Mouse (Mus musculus) lung, adult 18-20 months (tissue): ENCODE results near the gene Tmem108.

ENCODE experiments used
- DNase-seq, 2 experiments: peaks; one replicate each; pipeline ENCODE4 v3.0.0; 2022; ENCODE audit warnings: mixed read lengths in 2 of 2

The Tmem108 gene

DNA sequence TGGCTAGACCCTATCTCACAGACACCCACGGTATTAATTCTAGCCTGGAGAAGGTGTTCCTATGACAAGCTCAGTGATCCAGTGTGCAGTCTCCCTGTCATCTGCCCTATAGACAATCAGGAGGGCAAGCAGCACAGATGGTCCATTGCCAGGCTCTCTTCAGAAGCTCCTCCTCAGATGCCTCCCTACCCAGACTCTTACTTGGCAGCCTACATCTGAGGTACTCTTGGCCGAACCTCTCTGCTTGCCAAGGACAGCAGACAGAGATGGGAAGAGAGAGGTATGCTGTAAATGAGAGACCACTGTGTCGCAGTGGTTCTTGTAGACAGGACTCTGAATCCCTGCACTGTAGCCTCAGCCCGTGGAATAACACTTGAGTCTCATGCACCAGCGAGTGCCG is 181.0 kb downstream of the Tmem108 start:
- DNase-seq = no peak

DNA sequence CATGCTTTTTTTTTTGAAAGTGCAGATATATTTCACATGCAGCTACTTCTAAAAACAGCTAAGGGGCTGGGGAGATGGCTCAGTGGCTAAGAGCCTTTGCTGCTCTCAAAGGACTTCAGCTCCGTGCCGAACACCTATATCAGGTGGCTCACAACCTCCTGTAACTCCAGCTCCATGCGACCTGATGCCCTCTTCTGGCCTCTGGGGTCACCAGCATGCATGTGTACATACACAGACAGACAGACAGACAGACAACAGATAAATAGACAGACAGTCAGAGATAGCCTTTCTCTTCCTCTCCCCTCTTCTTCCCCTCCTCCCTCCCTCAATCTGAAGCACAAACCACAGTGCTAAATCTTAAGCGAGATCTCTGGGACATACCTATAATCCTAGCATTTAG is 181.5 kb downstream of the Tmem108 start:
- DNase-seq = no peak

DNA sequence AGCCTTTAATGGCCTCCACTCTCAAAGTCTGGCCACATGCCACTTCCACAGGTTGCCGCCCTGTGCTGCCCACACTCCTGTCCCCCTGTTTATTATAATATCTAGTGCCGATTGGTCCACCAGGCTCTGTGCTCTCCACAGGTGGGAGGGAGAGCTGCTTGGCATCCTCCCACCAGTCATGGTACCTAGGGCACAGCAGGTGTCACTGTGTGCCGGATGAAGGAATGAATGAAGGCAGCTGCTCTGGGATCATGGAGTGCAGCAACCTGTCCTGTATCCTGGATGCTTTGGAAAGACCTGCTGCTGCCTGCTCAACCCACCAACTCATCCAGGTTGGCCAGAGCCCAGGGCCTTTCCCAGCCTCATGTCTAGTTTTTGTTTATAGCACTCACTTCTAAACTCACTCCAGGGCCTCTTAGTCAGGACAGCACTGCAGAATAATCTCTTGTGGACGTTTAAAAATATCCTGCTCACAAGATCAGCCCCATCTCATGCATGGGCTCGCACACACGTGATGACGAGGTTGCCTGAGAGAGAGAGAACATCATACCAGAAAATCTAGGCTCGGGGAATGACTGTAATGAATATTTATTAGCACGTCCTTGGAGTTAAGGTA is 182.1 kb downstream of the Tmem108 start:
- no peak for DNase-seq

GRCm38 (mm10) chr9:103577731-103578130 is 183.9 kb downstream of the Tmem108 start:
- DNase-seq = no peak

DNA sequence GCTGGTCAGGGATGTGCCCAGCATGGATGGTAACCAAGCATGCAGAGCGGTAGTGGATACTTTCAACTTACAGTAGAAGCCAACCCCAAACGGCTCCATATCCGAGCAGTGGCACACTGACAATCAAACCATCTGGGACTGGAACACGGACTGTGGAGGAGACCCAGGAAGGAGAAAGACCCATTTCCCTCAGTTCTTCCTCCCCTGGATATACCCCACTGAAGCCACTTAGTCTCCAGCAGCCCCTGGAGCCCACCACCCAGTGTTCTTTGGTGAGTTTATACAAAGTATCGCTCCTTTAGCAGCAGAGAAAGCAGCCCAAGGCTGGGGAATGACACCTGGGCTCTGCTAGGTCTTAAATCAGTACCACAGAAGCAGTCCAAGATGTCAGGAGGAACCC is 184.5 kb downstream of the Tmem108 start:
- DNase-seq = no peak

- DNase-seq = no peak
Measured at GRCm38 (mm10) chr9:103575901-103576300, 185.7 kb downstream of the Tmem108 start.

DNA sequence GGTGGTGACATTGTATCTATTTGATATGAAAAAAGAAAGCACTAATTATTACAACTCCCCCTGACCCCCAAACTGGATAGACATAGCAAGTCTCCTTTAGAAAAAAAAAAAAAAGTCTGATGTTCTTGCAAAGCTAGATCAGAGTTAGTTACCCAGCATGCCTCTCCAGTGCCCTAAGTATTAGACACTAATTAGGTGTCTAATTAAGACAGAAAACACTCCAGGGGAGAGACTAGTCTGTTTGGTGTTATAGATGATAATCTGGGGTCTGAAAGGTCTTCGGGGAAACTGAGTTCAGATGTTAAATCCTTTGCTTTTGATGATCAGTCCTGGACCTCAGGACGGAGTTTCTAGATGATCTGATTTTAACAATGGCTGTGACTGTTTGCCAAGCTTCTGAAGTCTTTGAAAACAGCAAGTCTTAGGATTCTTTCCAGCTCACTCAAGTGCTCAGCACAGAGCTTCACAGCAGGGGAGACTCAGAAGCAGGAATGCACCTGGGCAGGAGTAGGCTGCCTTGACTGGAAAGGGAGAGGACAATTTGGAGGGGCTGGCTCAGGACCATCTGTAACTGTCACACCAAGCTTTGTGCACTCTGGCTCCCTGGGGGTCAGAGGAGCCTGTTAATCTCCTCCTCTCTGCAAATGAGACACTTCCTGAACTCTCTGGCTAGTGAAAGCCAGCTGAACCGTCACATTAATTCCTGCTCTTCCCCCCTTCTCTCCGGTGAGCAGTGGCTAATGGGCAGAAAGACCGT is 187.5 kb downstream of the Tmem108 start:
- DNase-seq = no peak

- DNase-seq = no peak
Measured at GRCm38 (mm10) chr9:103570158-103570741, 191.4 kb downstream of the Tmem108 start.

DNA sequence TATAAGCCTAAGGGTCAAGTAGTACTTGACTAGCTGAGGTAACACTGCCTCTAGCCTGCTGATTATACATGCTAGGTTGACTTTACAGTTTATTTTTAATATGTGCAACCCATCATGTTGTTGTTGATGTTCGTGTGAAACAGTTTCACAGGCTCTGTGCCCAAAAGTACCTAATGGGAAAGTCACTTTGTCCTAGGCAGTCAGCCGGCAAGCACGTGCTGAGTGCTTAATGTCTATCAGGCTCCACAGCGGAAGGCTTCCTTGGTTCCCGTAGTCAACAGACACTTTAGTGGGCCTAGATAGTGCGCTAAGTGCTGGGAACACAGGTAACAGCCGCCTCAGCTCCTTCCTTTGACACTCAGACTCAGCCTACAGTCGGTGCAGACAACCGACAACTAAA is 192.7 kb downstream of the Tmem108 start:
- DNase-seq = no peak

GRCm38 (mm10) chr9:103565186-103565585 is 196.5 kb downstream of the Tmem108 start:
- no peak for DNase-seq

GRCm38 (mm10) chr9:103563864-103564610 is 197.6 kb downstream of the Tmem108 start:
- DNase-seq = peak in 1 of 2 experiments; percentile 15

DNA sequence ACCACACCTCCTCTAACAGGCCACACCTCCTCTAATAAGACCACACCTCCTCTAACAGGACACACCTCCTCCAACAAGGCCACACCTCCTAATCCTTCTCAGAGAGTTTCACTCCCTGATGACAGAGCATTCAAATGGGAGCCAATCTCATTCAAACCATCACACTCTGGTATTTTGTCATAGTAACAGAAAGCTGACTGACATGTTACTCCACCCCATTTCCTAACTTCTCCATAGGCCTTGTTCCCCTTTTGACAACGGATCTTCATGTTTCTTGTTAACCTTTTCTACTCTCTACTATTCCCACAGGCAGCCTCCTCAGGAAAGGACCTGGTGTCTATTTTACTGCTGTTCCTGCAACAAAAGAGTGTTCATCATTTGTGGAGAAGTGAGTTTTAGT is 199.6 kb downstream of the Tmem108 start:
- no peak for DNase-seq

- DNase-seq = no peak
Measured at GRCm38 (mm10) chr9:103558741-103559140, 202.9 kb downstream of the Tmem108 start.

GRCm38 (mm10) chr9:103558240-103558639 is 203.4 kb downstream of the Tmem108 start:
- DNase-seq = peak in 1 of 2 experiments; percentile 14

GRCm38 (mm10) chr9:103557085-103557484 is 204.6 kb downstream of the Tmem108 start:
- DNase-seq = no peak

DNA sequence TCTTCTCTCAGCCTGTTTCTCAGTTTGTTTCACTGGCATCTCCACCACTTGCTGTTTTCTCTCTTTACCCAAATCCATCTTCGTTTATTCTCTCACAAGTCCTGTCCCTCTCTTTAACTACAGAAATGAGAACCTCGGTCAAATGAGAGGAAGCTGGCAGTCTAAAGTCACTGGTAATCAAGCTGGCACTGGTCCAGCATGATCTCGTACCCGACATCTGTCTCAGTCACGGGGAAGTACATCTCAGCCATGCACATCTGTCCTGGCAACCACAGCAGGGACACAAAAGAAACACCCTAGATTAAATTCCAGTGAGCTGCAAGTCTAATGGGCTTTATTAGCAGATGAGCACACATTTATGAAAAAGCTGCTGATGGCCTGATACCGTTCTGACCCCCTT is 206.3 kb downstream of the Tmem108 start:
- DNase-seq = no peak

GRCm38 (mm10) chr9:103550661-103551248 is 210.9 kb downstream of the Tmem108 start:
- DNase-seq = no peak

DNA sequence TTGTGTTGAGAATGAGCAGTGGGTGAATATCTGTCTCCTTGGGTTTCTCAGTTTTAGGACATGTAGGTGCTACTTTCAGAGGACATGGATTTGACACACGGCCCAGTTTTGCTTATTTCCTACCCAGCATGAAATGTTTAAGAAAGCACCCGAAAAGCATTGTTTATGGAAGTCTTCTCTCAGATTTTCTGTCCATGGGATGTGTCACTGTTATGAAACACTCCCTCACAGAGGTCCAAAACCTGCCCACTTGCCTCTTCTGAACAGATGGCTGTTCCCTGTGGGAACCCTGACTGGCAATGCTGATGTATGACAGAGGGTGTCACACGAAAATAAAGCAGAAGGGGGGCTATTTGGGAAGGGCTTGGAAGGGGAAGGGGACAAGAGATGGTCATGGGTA is 212.5 kb downstream of the Tmem108 start:
- DNase-seq = no peak

DNA sequence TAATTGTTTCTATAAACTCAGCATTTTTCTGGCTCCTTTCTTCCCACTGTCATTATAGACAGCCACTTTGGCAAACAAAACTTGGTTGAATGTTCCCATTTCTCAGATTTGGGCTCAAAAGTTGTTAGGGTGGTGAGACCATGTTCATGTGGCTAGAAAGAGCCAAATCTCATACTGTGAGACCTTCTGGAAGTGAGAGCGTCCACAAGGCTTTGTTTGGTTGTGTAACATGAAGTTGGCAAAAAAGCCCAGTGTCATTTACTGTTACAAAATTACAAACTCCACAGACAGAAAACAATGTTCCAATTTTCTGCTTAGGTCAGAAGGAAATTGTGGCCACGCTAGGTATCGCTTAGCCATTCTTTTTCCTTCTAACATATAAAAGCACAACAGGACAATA is 213.0 kb downstream of the Tmem108 start:
- no peak for DNase-seq

- DNase-seq = no peak
Measured at GRCm38 (mm10) chr9:103546695-103547645, 214.7 kb downstream of the Tmem108 start.

- no peak for DNase-seq
Measured at GRCm38 (mm10) chr9:103545729-103546128, 215.9 kb downstream of the Tmem108 start.

- DNase-seq = no peak
Measured at GRCm38 (mm10) chr9:103545271-103545670, 216.4 kb downstream of the Tmem108 start.
